Mouse (Mus musculus) embryo, embryonic 11 days (tissue): ENCODE measurements around the gene Cyp2d34.

ENCODE experiments used
- DNase-seq: peaks from one replicate; pipeline ENCODE4 v3.0.0-alpha.2; 2015

Cyp2d34 gene

GRCm38 (mm10) chr15:82620531-82621202 lies at the start of gene Cyp2d34:
Gene Cyp2d34 (minus strand): TSS chr15:82620946.
- DNase-seq = no peak

- no peak for DNase-seq
Observed at GRCm38 (mm10) chr15:82656346-82656745, 35.6 kb upstream of the Cyp2d34 start.

- no peak for DNase-seq
Observed at GRCm38 (mm10) chr15:82644371-82644770, 23.6 kb upstream of the Cyp2d34 start.

GRCm38 (mm10) chr15:82643771-82644170 lies 23.0 kb upstream of the Cyp2d34 start:
- DNase-seq = no peak

DNA sequence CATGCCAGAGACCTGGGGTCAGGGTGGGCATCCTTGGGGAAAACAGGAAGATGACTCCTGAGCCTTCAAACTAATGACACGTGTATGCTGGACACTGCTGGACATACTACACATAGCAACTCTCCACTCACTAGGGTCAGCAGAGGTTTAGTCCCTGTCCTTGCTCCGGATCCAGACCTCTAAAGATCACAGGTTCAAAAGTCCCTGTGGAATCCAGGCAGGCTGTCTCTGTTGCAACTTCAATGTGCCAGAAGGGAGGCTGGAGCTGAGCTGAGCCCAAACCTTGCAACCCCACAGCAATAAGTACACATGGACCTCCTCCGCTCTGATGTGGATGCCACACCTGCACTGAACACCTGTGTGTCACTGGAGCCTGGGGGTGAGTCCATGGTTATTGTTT lies 22.0 kb upstream of the Cyp2d34 start:
- no peak for DNase-seq

DNA sequence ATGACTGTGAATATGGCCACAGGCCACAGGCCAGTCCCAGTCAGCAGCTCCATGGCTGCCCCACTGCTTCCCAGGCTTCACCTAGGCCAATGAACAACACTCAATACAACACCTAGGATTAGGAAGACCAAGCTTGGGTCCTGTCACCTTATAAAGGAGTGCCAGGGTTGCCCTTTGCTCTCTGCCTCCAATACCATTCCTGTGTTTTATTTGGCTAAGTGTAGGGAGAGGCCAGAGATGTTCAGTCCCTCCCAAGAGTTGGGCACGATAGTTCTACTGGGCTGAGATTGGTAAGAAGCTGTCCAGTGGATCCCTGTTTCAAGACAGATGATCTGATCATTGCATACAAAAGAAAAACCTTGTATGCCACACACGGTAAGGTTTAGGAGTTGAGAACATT lies 21.2 kb upstream of the Cyp2d34 start:
- no peak for DNase-seq

DNA sequence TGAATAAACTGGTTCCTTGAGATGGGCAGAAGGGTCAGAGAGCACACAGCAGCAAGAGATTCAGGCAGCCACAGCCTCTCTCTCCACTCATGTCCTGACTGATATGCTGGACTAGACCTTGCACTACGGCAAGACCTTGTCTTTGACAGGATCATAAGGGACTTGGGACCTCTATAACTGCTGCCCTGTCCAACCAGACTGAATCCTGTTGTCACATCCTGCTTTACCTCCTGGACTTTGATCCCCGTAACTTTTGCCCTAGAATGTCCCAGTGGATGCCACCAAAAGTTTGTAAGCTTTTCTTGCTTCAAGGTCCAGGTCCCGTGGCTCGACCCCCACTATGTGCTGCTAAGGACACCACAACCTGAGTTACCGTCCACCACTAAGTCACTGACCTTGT lies 20.6 kb upstream of the Cyp2d34 start:
- DNase-seq = no peak

GRCm38 (mm10) chr15:82640201-82640600 lies 19.5 kb upstream of the Cyp2d34 start:
- DNase-seq = no peak

- DNase-seq = no peak
Observed at GRCm38 (mm10) chr15:82637130-82638075, 16.7 kb upstream of the Cyp2d34 start.

DNA sequence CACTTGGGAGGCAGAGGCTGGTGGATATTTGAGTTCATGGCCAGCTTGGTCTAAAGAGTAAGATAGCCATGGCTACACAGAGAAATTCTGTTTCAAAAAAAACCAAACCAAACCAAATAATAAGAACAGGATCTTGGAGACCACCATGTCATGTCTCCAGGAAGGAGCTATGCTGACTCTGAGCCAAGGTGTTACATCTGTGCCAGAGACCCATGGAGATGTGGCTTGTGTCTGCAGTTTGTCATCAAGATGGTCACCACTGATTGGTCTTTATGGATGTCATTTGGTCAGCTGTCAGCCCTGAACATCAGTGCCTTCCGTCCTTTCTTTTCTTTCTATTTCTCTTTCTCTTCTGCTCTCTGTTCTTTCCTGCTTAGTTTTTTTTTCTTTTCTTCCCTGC lies 14.2 kb upstream of the Cyp2d34 start:
- DNase-seq = no peak

DNA sequence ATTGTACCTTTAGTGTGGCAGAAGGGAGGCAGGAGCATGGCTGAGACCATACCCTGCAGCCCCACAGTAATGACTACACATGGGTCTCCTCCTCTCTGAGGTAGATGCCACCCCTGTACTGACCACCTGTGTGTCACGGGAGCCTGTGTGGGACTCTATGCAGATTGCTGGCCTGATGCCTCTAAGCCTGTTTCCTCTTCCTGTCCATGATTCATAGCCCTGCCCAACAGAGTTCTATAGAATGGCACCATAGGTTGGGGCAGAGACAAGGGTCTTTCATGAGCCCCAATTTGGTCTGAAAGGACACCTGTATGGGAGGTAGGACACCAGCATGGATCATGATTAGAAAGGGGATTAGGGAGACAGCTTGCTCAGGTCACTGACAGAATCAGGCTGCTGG lies 1.2 kb upstream of the Cyp2d34 start:
- DNase-seq = no peak

GRCm38 (mm10) chr15:82618362-82619020 lies 2.3 kb downstream of the Cyp2d34 start:
- no peak for DNase-seq

DNA sequence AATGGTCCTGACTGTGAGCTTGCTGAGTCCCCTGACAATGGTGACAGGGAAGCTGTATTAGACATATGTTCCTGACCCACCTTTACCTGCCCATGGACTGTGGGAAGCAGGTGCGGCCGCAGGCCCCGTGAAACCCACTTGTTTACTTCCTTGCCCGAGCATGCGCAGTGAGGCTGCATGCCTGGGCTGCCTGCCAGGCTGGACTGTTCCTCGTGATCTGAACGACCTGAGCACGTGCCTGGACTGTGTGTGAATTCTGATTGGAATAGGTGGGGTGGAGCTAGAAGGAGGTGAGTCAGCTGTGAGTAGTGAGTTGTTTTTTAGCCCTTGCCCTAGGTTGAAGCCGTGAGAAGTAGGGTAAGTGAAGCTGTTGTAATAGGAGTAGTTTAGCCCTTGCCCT lies 38.1 kb downstream of the Cyp2d34 start:
- no peak for DNase-seq

DNA sequence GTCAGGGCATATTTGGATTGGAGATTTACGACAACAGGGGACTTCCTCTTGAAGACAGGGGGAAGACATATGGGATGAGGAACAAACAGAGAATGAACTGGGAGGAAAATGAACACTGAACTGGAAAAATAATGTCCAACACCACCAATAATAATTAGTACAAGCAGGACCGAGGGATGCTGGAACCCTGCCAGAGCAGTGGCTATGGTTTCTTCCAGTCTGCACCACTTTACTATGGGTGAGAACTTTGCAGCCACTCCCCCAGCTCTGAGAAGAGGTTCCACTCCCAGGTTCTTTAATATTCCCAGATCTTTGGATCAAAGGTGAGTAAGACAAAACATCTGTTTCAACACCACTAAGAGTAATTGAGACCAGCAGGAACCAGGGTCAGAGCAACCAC lies 41.7 kb downstream of the Cyp2d34 start:
- DNase-seq = no peak

- no peak for DNase-seq
Observed at GRCm38 (mm10) chr15:82572856-82573255, 47.9 kb downstream of the Cyp2d34 start.
